Mouse (Mus musculus): ENCODE results near the gene Ehd4. TPM values are rescaled to one million over a fixed set of nuclear protein-coding genes. Genes with fewer than 3 reads are reported as not detected.

Ehd4 gene
- total RNA-seq, 1 experiment, result 19.4 TPM

GRCm38 (mm10) chr2:120062248-120062647 lies 92.2 kb downstream of the Ehd4 start:
- H3K9ac ChIP-seq (ENCODE audit: insufficient read depth, low read depth, low read length, poor library complexity, severe bottlenecking), result no peak overlapping the region
- H3K4me3 ChIP-seq (ENCODE audit: insufficient read depth in 1 of 2, low read depth in 1 of 2, low read length in 2 of 2, poor library complexity in 1 of 2, severe bottlenecking in 1 of 2), result no peak overlapping the region
- no peaks in the 10 kb centered on the region for H3K9me3 ChIP-seq (ENCODE audit: control insufficient read depth, insufficient read depth, low read depth, low read length)
- in situ Hi-C loops (cut with MboI; ENCODE audit: low sequenced_read_pairs in 2 of 2, unreplicated experiment in 2 of 2), result no loop called here
- DNase-seq (ENCODE audit: low read depth, low spot score), result no peak
- TF ChIP-seq MAFK (IDR thresholded peaks at IDR 0.05; ENCODE audit: insufficient read depth, low read depth, low read length) (no peak), HCFC1 (IDR thresholded peaks at IDR 0.05; ENCODE audit: borderline replicate concordance, insufficient read depth, low read length) (no peak), ZC3H11A (IDR thresholded peaks at IDR 0.05; ENCODE audit: borderline replicate concordance, low read depth, low read length) (no peak), CHD2 (IDR thresholded peaks at IDR 0.05; ENCODE audit: low read depth, low read length) (no peak), ZNF384 (IDR thresholded peaks at IDR 0.05; ENCODE audit: low read depth, low read length) (no peak)
- H3K27ac ChIP-seq (ENCODE audit: insufficient read depth, low read depth, low read length, poor library complexity, severe bottlenecking), result no peak overlapping the region
- no peaks in the 10 kb centered on the region for H3K36me3 ChIP-seq (ENCODE audit: control insufficient read depth, insufficient read depth, low read length, poor library complexity, severe bottlenecking)
- H3K4me1 ChIP-seq (ENCODE audit: control insufficient read depth in 2 of 2, insufficient read depth in 2 of 2, low read length in 2 of 2, poor library complexity in 1 of 2), result peaks cover 0 to 5% of the 10 kb centered on the region in 2 experiments; a peak in 1 of 4 replicates

GRCm38 (mm10) chr2:120060651-120061050 lies 93.8 kb downstream of the Ehd4 start:
- TF ChIP-seq CHD2 (IDR thresholded peaks at IDR 0.05; ENCODE audit: low read depth, low read length), result no peak
- TF ChIP-seq ZC3H11A (IDR thresholded peaks at IDR 0.05; ENCODE audit: borderline replicate concordance, low read depth, low read length), result no peak
- TF ChIP-seq HCFC1 (IDR thresholded peaks at IDR 0.05; ENCODE audit: borderline replicate concordance, insufficient read depth, low read length), result no peak
- TF ChIP-seq MAFK (IDR thresholded peaks at IDR 0.05; ENCODE audit: insufficient read depth, low read depth, low read length), result no peak
- no peak for TF ChIP-seq ZNF384 (IDR thresholded peaks at IDR 0.05; ENCODE audit: low read depth, low read length)
- Histone ChIP-seq H3K9me3 (ENCODE audit: control insufficient read depth, insufficient read depth, low read depth, low read length) (no peaks in the 10 kb centered on the region), H3K4me3 (ENCODE audit: insufficient read depth in 1 of 2, low read depth in 1 of 2, low read length in 2 of 2, poor library complexity in 1 of 2, severe bottlenecking in 1 of 2) (no peak overlapping the region), H3K4me1 (ENCODE audit: control insufficient read depth in 2 of 2, insufficient read depth in 2 of 2, low read length in 2 of 2, poor library complexity in 1 of 2) (peaks cover 0 to 5% of the 10 kb centered on the region in 2 experiments; a peak in 1 of 4 replicates), H3K36me3 (ENCODE audit: control insufficient read depth, insufficient read depth, low read length, poor library complexity, severe bottlenecking) (no peaks in the 10 kb centered on the region), H3K9ac (ENCODE audit: insufficient read depth, low read depth, low read length, poor library complexity, severe bottlenecking) (no peak overlapping the region), H3K27ac (ENCODE audit: insufficient read depth, low read depth, low read length, poor library complexity, severe bottlenecking) (no peak overlapping the region)
- no peak for DNase-seq (ENCODE audit: low read depth, low spot score)
- in situ Hi-C loops (cut with MboI; ENCODE audit: low sequenced_read_pairs in 2 of 2, unreplicated experiment in 2 of 2), result no loop called here

- in situ Hi-C loops (cut with MboI; ENCODE audit: low sequenced_read_pairs in 2 of 2, unreplicated experiment in 2 of 2), result no loop called here
- TF ChIP-seq MAFK (IDR thresholded peaks at IDR 0.05; ENCODE audit: insufficient read depth, low read depth, low read length), result no peak
- no peak for TF ChIP-seq ZC3H11A (IDR thresholded peaks at IDR 0.05; ENCODE audit: borderline replicate concordance, low read depth, low read length)
- no peak for TF ChIP-seq CHD2 (IDR thresholded peaks at IDR 0.05; ENCODE audit: low read depth, low read length)
- TF ChIP-seq HCFC1 (IDR thresholded peaks at IDR 0.05; ENCODE audit: borderline replicate concordance, insufficient read depth, low read length), result no peak
- no peak for TF ChIP-seq ZNF384 (IDR thresholded peaks at IDR 0.05; ENCODE audit: low read depth, low read length)
- Histone ChIP-seq H3K36me3 (ENCODE audit: control insufficient read depth, insufficient read depth, low read length, poor library complexity, severe bottlenecking) (no peaks in the 10 kb centered on the region), H3K4me3 (ENCODE audit: insufficient read depth in 1 of 2, low read depth in 1 of 2, low read length in 2 of 2, poor library complexity in 1 of 2, severe bottlenecking in 1 of 2) (no peak overlapping the region), H3K4me1 (ENCODE audit: control insufficient read depth in 2 of 2, insufficient read depth in 2 of 2, low read length in 2 of 2, poor library complexity in 1 of 2) (peaks cover 0 to 5% of the 10 kb centered on the region in 2 experiments; a peak in 1 of 4 replicates), H3K27ac (ENCODE audit: insufficient read depth, low read depth, low read length, poor library complexity, severe bottlenecking) (no peak overlapping the region), H3K9me3 (ENCODE audit: control insufficient read depth, insufficient read depth, low read depth, low read length) (no peaks in the 10 kb centered on the region), H3K9ac (ENCODE audit: insufficient read depth, low read depth, low read length, poor library complexity, severe bottlenecking) (no peak overlapping the region)
- DNase-seq (ENCODE audit: low read depth, low spot score), result no peak
These were observed 94.2 kb downstream of the Ehd4 start for GRCm38 (mm10) chr2:120060190-120060589.

GRCm38 (mm10) chr2:120059466-120059865 lies 94.9 kb downstream of the Ehd4 start:
- Histone ChIP-seq H3K4me1 (ENCODE audit: control insufficient read depth in 2 of 2, insufficient read depth in 2 of 2, low read length in 2 of 2, poor library complexity in 1 of 2) (peaks cover 0 to 1% of the 10 kb centered on the region in 2 experiments; a peak in 1 of 4 replicates), H3K27ac (ENCODE audit: insufficient read depth, low read depth, low read length, poor library complexity, severe bottlenecking) (no peak overlapping the region), H3K9ac (ENCODE audit: insufficient read depth, low read depth, low read length, poor library complexity, severe bottlenecking) (no peak overlapping the region), H3K9me3 (ENCODE audit: control insufficient read depth, insufficient read depth, low read depth, low read length) (no peaks in the 10 kb centered on the region), H3K36me3 (ENCODE audit: control insufficient read depth, insufficient read depth, low read length, poor library complexity, severe bottlenecking) (no peaks in the 10 kb centered on the region), H3K4me3 (ENCODE audit: insufficient read depth in 1 of 2, low read depth in 1 of 2, low read length in 2 of 2, poor library complexity in 1 of 2, severe bottlenecking in 1 of 2) (no peak overlapping the region)
- TF ChIP-seq HCFC1 (IDR thresholded peaks at IDR 0.05; ENCODE audit: borderline replicate concordance, insufficient read depth, low read length), result no peak
- TF ChIP-seq ZNF384 (IDR thresholded peaks at IDR 0.05; ENCODE audit: low read depth, low read length), result no peak
- no peak for TF ChIP-seq CHD2 (IDR thresholded peaks at IDR 0.05; ENCODE audit: low read depth, low read length)
- no peak for TF ChIP-seq MAFK (IDR thresholded peaks at IDR 0.05; ENCODE audit: insufficient read depth, low read depth, low read length)
- TF ChIP-seq ZC3H11A (IDR thresholded peaks at IDR 0.05; ENCODE audit: borderline replicate concordance, low read depth, low read length), result no peak
- DNase-seq (ENCODE audit: low read depth, low spot score), result no peak
- in situ Hi-C loops (cut with MboI; ENCODE audit: low sequenced_read_pairs in 2 of 2, unreplicated experiment in 2 of 2), result no loop called here

- H3K4me1 ChIP-seq (ENCODE audit: control insufficient read depth in 2 of 2, insufficient read depth in 2 of 2, low read length in 2 of 2, poor library complexity in 1 of 2), result peaks cover 0 to 1% of the 10 kb centered on the region in 2 experiments; a peak in 1 of 4 replicates
- in situ Hi-C loops (cut with MboI; ENCODE audit: low sequenced_read_pairs in 2 of 2, unreplicated experiment in 2 of 2), result no loop called here
- H3K4me3 ChIP-seq (ENCODE audit: insufficient read depth in 1 of 2, low read depth in 1 of 2, low read length in 2 of 2, poor library complexity in 1 of 2, severe bottlenecking in 1 of 2), result no peak overlapping the region
- TF ChIP-seq ZC3H11A (IDR thresholded peaks at IDR 0.05; ENCODE audit: borderline replicate concordance, low read depth, low read length) (no peak), MAFK (IDR thresholded peaks at IDR 0.05; ENCODE audit: insufficient read depth, low read depth, low read length) (no peak), CHD2 (IDR thresholded peaks at IDR 0.05; ENCODE audit: low read depth, low read length) (no peak), HCFC1 (IDR thresholded peaks at IDR 0.05; ENCODE audit: borderline replicate concordance, insufficient read depth, low read length) (no peak), ZNF384 (IDR thresholded peaks at IDR 0.05; ENCODE audit: low read depth, low read length) (no peak)
- no peak overlapping the region for H3K27ac ChIP-seq (ENCODE audit: insufficient read depth, low read depth, low read length, poor library complexity, severe bottlenecking)
- no peaks in the 10 kb centered on the region for H3K9me3 ChIP-seq (ENCODE audit: control insufficient read depth, insufficient read depth, low read depth, low read length)
- no peak for DNase-seq (ENCODE audit: low read depth, low spot score)
- H3K9ac ChIP-seq (ENCODE audit: insufficient read depth, low read depth, low read length, poor library complexity, severe bottlenecking), result no peak overlapping the region
- H3K36me3 ChIP-seq (ENCODE audit: control insufficient read depth, insufficient read depth, low read length, poor library complexity, severe bottlenecking), result no peaks in the 10 kb centered on the region
These were observed 95.6 kb downstream of the Ehd4 start for GRCm38 (mm10) chr2:120058818-120059217.

Measured in ES-E14 (cell line).